Mouse (Mus musculus) limb, embryonic 10.5 days (tissue): ENCODE measurements around the gene Dclre1b. TPM values are rescaled to one million over a fixed set of nuclear protein-coding genes. Genes with fewer than 3 reads are reported as not detected.
"Not testable (repeated sequence)": the region's sequence is repeated elsewhere in the genome, so short reads cannot be mapped to it uniquely, and the experiment has no call there.

ENCODE experiments used
- DNase-seq: peaks from one replicate; pipeline ENCODE4 v3.0.0-alpha.2; 2017; ENCODE audit warnings: low spot score
- H3K27ac ChIP-seq: fragments of 300-500 bp; sonication (generic); 2 replicates; pipeline ENCODE4 v1.5.1; 2016; ENCODE audit warnings: mild to moderate bottlenecking
- H3K27me3 ChIP-seq: fragments of 300-500 bp; sonication (generic); 2 replicates; pipeline ENCODE4 v1.6.1; 2016; ENCODE audit warnings: low read depth, mild to moderate bottlenecking; ENCODE audit not compliant: poor library complexity, severe bottlenecking
- H3K36me3 ChIP-seq: fragments of 300-500 bp; sonication (generic); 2 replicates; pipeline ENCODE4 v1.6.1; 2016; ENCODE audit warnings: mild to moderate bottlenecking, moderate library complexity
- H3K4me1 ChIP-seq: fragments of 300-500 bp; sonication (generic); 2 replicates; pipeline ENCODE4 v1.6.1; 2016
- H3K4me3 ChIP-seq: fragments of 300-500 bp; sonication (generic); 2 replicates; pipeline ENCODE4 v1.5.1; 2016; ENCODE audit warnings: mild to moderate bottlenecking, moderate library complexity
- H3K9me3 ChIP-seq: fragments of 300-500 bp; sonication (generic); replicated peaks from 2 replicates; pipeline ENCODE4 v1.6.1; 2016; ENCODE audit warnings: mild to moderate bottlenecking
- WGBS: fragments of 180-500 bp; shearing (Covaris S2); methylation state at CpG from one replicate; pipeline ENCODE4 v1.1.7; 2016; 5-methylcytosine and 5-hydroxymethylcytosine counted together
- polyA plus RNA-seq: library from polyadenylated mRNA; unstranded; fragments of >200 nt; fragmentation: Nextera tagmentation; extraction: Ambion mirVana; gene quantifications from 2 replicates; pipeline ENCODE4 v1.2.1, GENCODE M21; 2016

The Dclre1b gene
- 37.9 and 42.1 TPM in 2 replicates for polyA plus RNA-seq

- H3K4me3 ChIP-seq = peak within 1 kb of the TSS; percentile 84
- peaks cover 48% of the 10 kb centered on the region for H3K36me3 ChIP-seq
- no peaks in the 10 kb centered on the region for H3K27me3 ChIP-seq
- H3K27ac ChIP-seq = peak within 1 kb of the TSS; percentile 92
- DNase-seq = peak; percentile 95
- under 1% methylated on average over 64 of the region's 70 CpGs for WGBS
- H3K9me3 ChIP-seq = no peaks in the 10 kb centered on the region
- H3K4me1 ChIP-seq = peaks cover 18% of the 10 kb centered on the region
These were observed at the start of gene Dclre1b, which contains the start of the genes Ap4b1 and Gm43064 for GRCm38 (mm10) chr3:103808891-103809798. Gene Dclre1b (minus strand): TSS chr3:103809444. Gene Ap4b1 (plus strand): TSS chr3:103809520. Gene Gm43064 (plus strand): TSS chr3:103809573.

GRCm38 (mm10) chr3:103857977-103858563 is 48.8 kb upstream of the Dclre1b start:
- WGBS = 92% methylated on average over 6 of the region's 6 CpGs
- Histone ChIP-seq H3K36me3 (no peaks in the 10 kb centered on the region), H3K9me3 (no peaks in the 10 kb centered on the region), H3K4me3 (no peak overlapping the region), H3K4me1 (no peaks in the 10 kb centered on the region), H3K27ac (no peak overlapping the region), H3K27me3 (no peaks in the 10 kb centered on the region)
- DNase-seq = no peak

GRCm38 (mm10) chr3:103857036-103857805 is 48.0 kb upstream of the Dclre1b start:
- Histone ChIP-seq H3K9me3 (no peaks in the 10 kb centered on the region), H3K36me3 (no peaks in the 10 kb centered on the region), H3K4me3 (no peak overlapping the region), H3K4me1 (no peaks in the 10 kb centered on the region), H3K27ac (no peak overlapping the region), H3K27me3 (no peaks in the 10 kb centered on the region)
- 94% methylated on average over 7 of the region's 7 CpGs for WGBS
- DNase-seq = no peak

- Histone ChIP-seq H3K36me3 (no peaks in the 10 kb centered on the region), H3K27ac (no peak overlapping the region), H3K9me3 (no peaks in the 10 kb centered on the region), H3K27me3 (no peaks in the 10 kb centered on the region), H3K4me3 (no peak overlapping the region), H3K4me1 (no peaks in the 10 kb centered on the region)
- WGBS = 81% methylated on average over 8 of the region's 8 CpGs
- no peak for DNase-seq
These were observed 44.6 kb upstream of the Dclre1b start for GRCm38 (mm10) chr3:103853804-103854203.

- no peak overlapping the region for H3K4me3 ChIP-seq
- H3K4me1 ChIP-seq = no peaks in the 10 kb centered on the region
- H3K27ac ChIP-seq = no peak overlapping the region
- 74% methylated on average over 3 of the region's 3 CpGs for WGBS
- H3K27me3 ChIP-seq = no peaks in the 10 kb centered on the region
- no peak for DNase-seq
- H3K9me3 ChIP-seq = no peaks in the 10 kb centered on the region
- no peaks in the 10 kb centered on the region for H3K36me3 ChIP-seq
These were observed 43.5 kb upstream of the Dclre1b start for GRCm38 (mm10) chr3:103852565-103853299.

- Histone ChIP-seq H3K36me3 (no peaks in the 10 kb centered on the region), H3K27me3 (no peaks in the 10 kb centered on the region), H3K4me1 (no peaks in the 10 kb centered on the region), H3K27ac (no peak overlapping the region), H3K4me3 (no peak overlapping the region), H3K9me3 (no peaks in the 10 kb centered on the region)
- WGBS = 90% methylated on average over 8 of the region's 8 CpGs
- DNase-seq = no peak
These were observed 42.6 kb upstream of the Dclre1b start for GRCm38 (mm10) chr3:103851882-103852281.

GRCm38 (mm10) chr3:103851481-103851880 is 42.2 kb upstream of the Dclre1b start:
- WGBS = 93% methylated on average over 6 of the region's 6 CpGs
- no peak for DNase-seq
- H3K9me3 ChIP-seq = no peaks in the 10 kb centered on the region
- H3K36me3 ChIP-seq = no peaks in the 10 kb centered on the region
- H3K4me3 ChIP-seq = no peak overlapping the region
- no peaks in the 10 kb centered on the region for H3K27me3 ChIP-seq
- no peak overlapping the region for H3K27ac ChIP-seq
- no peaks in the 10 kb centered on the region for H3K4me1 ChIP-seq

- Histone ChIP-seq H3K4me3 (no peak overlapping the region), H3K4me1 (no peaks in the 10 kb centered on the region), H3K9me3 (no peaks in the 10 kb centered on the region), H3K27ac (no peak overlapping the region), H3K36me3 (no peaks in the 10 kb centered on the region), H3K27me3 (no peaks in the 10 kb centered on the region)
- no peak for DNase-seq
- 84% methylated on average over 9 of the region's 9 CpGs for WGBS
These were observed 41.6 kb upstream of the Dclre1b start for GRCm38 (mm10) chr3:103850644-103851363.

- H3K27me3 ChIP-seq, H3K4me1 ChIP-seq, H3K4me3 ChIP-seq, H3K27ac ChIP-seq, H3K36me3 ChIP-seq, H3K9me3 ChIP-seq, DNase-seq: not testable (repeated sequence)
- WGBS = 96% methylated on average over 7 of the region's 7 CpGs
These were observed 31.7 kb upstream of the Dclre1b start for GRCm38 (mm10) chr3:103840946-103841345.

- 89% methylated on average over 3 of the region's 3 CpGs for WGBS
- not testable (repeated sequence) for H3K4me3 ChIP-seq, H3K27me3 ChIP-seq, H3K36me3 ChIP-seq, H3K9me3 ChIP-seq, H3K4me1 ChIP-seq, DNase-seq, H3K27ac ChIP-seq
These were observed 31.0 kb upstream of the Dclre1b start for GRCm38 (mm10) chr3:103840195-103840594.

- Histone ChIP-seq H3K9me3 (no peaks in the 10 kb centered on the region), H3K27me3 (no peaks in the 10 kb centered on the region), H3K27ac (no peak overlapping the region), H3K36me3 (no peaks in the 10 kb centered on the region), H3K4me3 (no peak overlapping the region), H3K4me1 (no peaks in the 10 kb centered on the region)
- no peak for DNase-seq
- 92% methylated on average over 6 of the region's 6 CpGs for WGBS
These were observed 30.5 kb upstream of the Dclre1b start for GRCm38 (mm10) chr3:103839711-103840110.

- Histone ChIP-seq H3K4me3 (no peak overlapping the region), H3K9me3 (no peaks in the 10 kb centered on the region), H3K27ac (no peak overlapping the region), H3K27me3 (no peaks in the 10 kb centered on the region), H3K4me1 (no peaks in the 10 kb centered on the region), H3K36me3 (no peaks in the 10 kb centered on the region)
- DNase-seq = no peak
- WGBS = 96% methylated on average over 5 of the region's 5 CpGs
These were observed 27.2 kb upstream of the Dclre1b start for GRCm38 (mm10) chr3:103836453-103836852.
